ENCODE assay signal across 27 mouse cellular contexts in genomic region chr15:87326281-87326680, GRCm38 (mm10).
DNase-seq lines count a peak whose midpoint lies in the region; ATAC-seq and TF ChIP-seq lines count a peak whose summit lies in the region.
"Had no signal": no experiment of that assay in that cellular context is flagged by ENCODE, and none has a peak within 500 bp of the region (broad histone marks: within the 10 kb centered on the region; RNA-seq: fewer than 3 reads in every experiment).

No protein-coding gene starts in this region.

- DNase-seq in kidney, adult 11 months, result peak; percentile 53
- DNase-seq in kidney, adult 8-10 months, result peak; percentile 21 to 61
- no peak for DNase-seq in kidney, postnatal 10 days
- DNase-seq in liver, postnatal 0 days, result no peak
- DNase-seq: adrenal gland, adult 8-10 months; adrenal gland, postnatal 25 days; cerebellum, adult 11-12 months; cerebellum, adult 8-10 months; cerebellum, postnatal 10 days; cerebellum, postnatal 36 days; embryo, embryonic 11 days; gastrocnemius, postnatal 25 days; heart, adult 18-20 months; heart, postnatal 10 days; heart, postnatal 36 days had no signal

- H3K36me3 ChIP-seq in kidney, embryonic 14.5 days (ENCODE audit: control insufficient read depth, insufficient read depth, low read length), result no peaks in the 10 kb centered on the region
- no peaks in the 10 kb centered on the region for H3K36me3 ChIP-seq in liver, postnatal 0 days (replicated peaks; ENCODE audit: insufficient read depth, low read length)
- H3K36me3 ChIP-seq in liver, embryonic 12.5 days, result no peaks in the 10 kb centered on the region
- H3K36me3 ChIP-seq: embryonic facial prominence, embryonic 10.5 days; embryonic facial prominence, embryonic 13.5 days; forebrain, embryonic 12.5 days; forebrain, embryonic 15.5 days; heart, embryonic 12.5 days; heart, embryonic 15.5 days; hindbrain, embryonic 10.5 days; hindbrain, embryonic 13.5 days had no signal

- TF ChIP-seq CTCF in liver, postnatal 0 days (IDR thresholded peaks at IDR 0.05; ENCODE audit: low read depth), result no peak

- no peak for TF ChIP-seq EP300 in liver, postnatal 0 days (IDR thresholded peaks at IDR 0.05; ENCODE audit: low read depth)

- H3K27ac ChIP-seq in kidney, embryonic 14.5 days (ENCODE audit: low read depth, low read length), result no peak overlapping the region
- H3K27ac ChIP-seq in liver, postnatal 0 days (ENCODE audit: low read depth), result no peak overlapping the region
- no peak overlapping the region for H3K27ac ChIP-seq in liver, embryonic 12.5 days
- H3K27ac ChIP-seq: embryonic facial prominence, embryonic 10.5 days; embryonic facial prominence, embryonic 13.5 days; forebrain, embryonic 12.5 days; forebrain, embryonic 15.5 days; heart, embryonic 15.5 days; hindbrain, embryonic 10.5 days; hindbrain, embryonic 13.5 days had no signal

- H3K4me3 ChIP-seq in kidney, embryonic 14.5 days (ENCODE audit: low read length), result no peak overlapping the region
- no peak overlapping the region for H3K4me3 ChIP-seq in liver, postnatal 0 days (ENCODE audit: low read depth, low read length)
- H3K4me3 ChIP-seq in liver, embryonic 12.5 days, result no peak overlapping the region
- H3K4me3 ChIP-seq: embryonic facial prominence, embryonic 10.5 days; embryonic facial prominence, embryonic 13.5 days; erythroblast, embryonic 14.5 days; forebrain, embryonic 12.5 days; forebrain, embryonic 15.5 days; heart, embryonic 12.5 days; heart, embryonic 15.5 days; hindbrain, embryonic 10.5 days; hindbrain, embryonic 13.5 days had no signal

- H3K4me2 ChIP-seq in kidney, embryonic 14.5 days (replicated peaks; ENCODE audit: low read depth, low read length), result no peak overlapping the region
- H3K4me2 ChIP-seq in liver, postnatal 0 days (ENCODE audit: low read depth, low read length), result no peak overlapping the region
- H3K4me2 ChIP-seq in liver, embryonic 12.5 days, result no peak overlapping the region
- H3K4me2 ChIP-seq: embryonic facial prominence, embryonic 13.5 days; forebrain, embryonic 12.5 days; forebrain, embryonic 15.5 days; heart, embryonic 12.5 days; heart, embryonic 15.5 days; hindbrain, embryonic 13.5 days had no signal

- 0 out of 2 replicates have a peak, but pooled peaks cover 3% of the 10 kb centered on the region for H3K4me1 ChIP-seq in kidney, embryonic 14.5 days (ENCODE audit: control insufficient read depth, insufficient read depth, low read length)
- 0 out of 2 replicates have a peak, but pooled peaks cover 5% of the 10 kb centered on the region for H3K4me1 ChIP-seq in liver, postnatal 0 days (ENCODE audit: insufficient read depth)
- no peaks in the 10 kb centered on the region for H3K4me1 ChIP-seq in liver, embryonic 12.5 days
- H3K4me1 ChIP-seq: forebrain, embryonic 12.5 days; forebrain, embryonic 15.5 days; heart, embryonic 12.5 days; heart, embryonic 15.5 days; hindbrain, embryonic 10.5 days; hindbrain, embryonic 13.5 days had no signal

- H3K9ac ChIP-seq in kidney, embryonic 14.5 days (ENCODE audit: low read depth, low read length), result no peak overlapping the region
- no peak overlapping the region for H3K9ac ChIP-seq in liver, postnatal 0 days (replicated peaks)
- no peak overlapping the region for H3K9ac ChIP-seq in liver, embryonic 12.5 days
- H3K9ac ChIP-seq: embryonic facial prominence, embryonic 13.5 days; forebrain, embryonic 12.5 days; forebrain, embryonic 15.5 days; heart, embryonic 12.5 days; heart, embryonic 15.5 days; hindbrain, embryonic 13.5 days had no signal

- WGBS in kidney, embryonic 14.5 days, result 44% methylated on average over 6 of the region's 6 CpGs
- 56% methylated on average over 6 of the region's 6 CpGs for WGBS in liver, postnatal 0 days (ENCODE audit: insufficient replicate concordance)
- 66% methylated on average over 6 of the region's 6 CpGs for WGBS in liver, embryonic 12.5 days (ENCODE audit: insufficient replicate concordance)

- ATAC-seq in kidney, embryonic 14.5 days (ENCODE audit: low FRiP score, low TSS enrichment), result no peak
- ATAC-seq in liver, postnatal 0 days, result peak; percentile 48; the same call in 1 of the 2 replicates
- no peak for ATAC-seq in liver, embryonic 12.5 days
- ATAC-seq: activated CD4-positive, CD25-positive, alpha-beta regulatory T cell, adult 4 months; forebrain, embryonic 15.5 days had no signal

- no peaks in the 10 kb centered on the region for H3K27me3 ChIP-seq in kidney, embryonic 14.5 days (ENCODE audit: control insufficient read depth, insufficient read depth, low read length)
- no peaks in the 10 kb centered on the region for H3K27me3 ChIP-seq in liver, postnatal 0 days (ENCODE audit: insufficient read depth, low read length)
- no peaks in the 10 kb centered on the region for H3K27me3 ChIP-seq in liver, embryonic 12.5 days (replicated peaks)
- H3K27me3 ChIP-seq: embryonic facial prominence, embryonic 13.5 days; forebrain, embryonic 12.5 days; forebrain, embryonic 15.5 days; heart, embryonic 15.5 days; hindbrain, embryonic 13.5 days had no signal

- H3K9me3 ChIP-seq in kidney, embryonic 14.5 days (ENCODE audit: control insufficient read depth, low read length), result no peaks in the 10 kb centered on the region
- H3K9me3 ChIP-seq in liver, postnatal 0 days (ENCODE audit: low read length), result no peaks in the 10 kb centered on the region
- H3K9me3 ChIP-seq in liver, embryonic 12.5 days (replicated peaks), result no peaks in the 10 kb centered on the region; the same call in 1 of the 2 replicates
- H3K9me3 ChIP-seq: embryonic facial prominence, embryonic 10.5 days; embryonic facial prominence, embryonic 13.5 days; forebrain, embryonic 12.5 days; forebrain, embryonic 15.5 days; heart, embryonic 12.5 days; heart, embryonic 15.5 days; hindbrain, embryonic 10.5 days; hindbrain, embryonic 13.5 days had no signal

Comparison
In these comparisons a context has a peak if more than half of its experiments do, and no peak if none do; other contexts are left out.
1. DNase-seq: peak in kidney, adult 11 months (single experiment) and kidney, adult 8-10 months (2 of 2); none in kidney, postnatal 10 days (single experiment) and liver, postnatal 0 days (single experiment).